Mouse (Mus musculus) stomach, postnatal 0 days (tissue): ENCODE results near the gene Gm45062.

Experiments
- CTCF ChIP-seq: IDR thresholded peaks from 2 replicates; pipeline ENCODE4 v1.5.1; 2016; ENCODE audit warnings: antibody characterized with exemption, low read depth, mild to moderate bottlenecking, moderate library complexity
- EP300 ChIP-seq: optimal IDR thresholded peaks from 2 replicates; pipeline ENCODE3; 2016; ENCODE audit warnings: antibody characterized with exemption

DNA sequence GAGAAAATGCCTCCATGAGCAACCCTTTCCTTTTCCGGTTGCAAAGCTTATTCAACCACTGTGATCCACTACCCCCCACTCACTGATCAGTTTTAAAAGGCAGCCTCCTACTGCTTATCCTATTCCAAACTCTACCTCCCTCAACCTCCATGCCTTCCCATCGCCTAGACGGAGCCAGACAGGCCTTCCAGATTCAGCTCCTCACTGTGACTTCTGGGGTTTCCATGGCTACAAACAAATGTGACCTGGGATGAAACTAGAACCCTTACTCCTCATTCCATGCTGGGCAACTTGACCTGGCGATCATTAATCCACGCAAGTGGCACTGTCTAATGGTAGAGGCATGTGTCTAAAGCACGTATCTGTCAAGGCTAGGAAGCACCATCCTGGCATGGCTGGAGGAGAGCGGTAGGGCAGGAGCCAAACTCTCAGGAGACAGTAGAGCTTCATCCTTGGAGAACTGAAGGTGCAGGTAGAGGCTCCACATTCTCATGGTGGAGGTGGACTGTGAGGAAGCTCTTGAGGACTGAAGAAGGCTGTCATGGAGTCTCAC, 369.5 kb downstream of the Gm45062 start:
- TF ChIP-seq CTCF (no peak), EP300 (no peak)
